Comparison of ENCODE assay signal across 22 mouse cellular contexts in the genomic region with DNA sequence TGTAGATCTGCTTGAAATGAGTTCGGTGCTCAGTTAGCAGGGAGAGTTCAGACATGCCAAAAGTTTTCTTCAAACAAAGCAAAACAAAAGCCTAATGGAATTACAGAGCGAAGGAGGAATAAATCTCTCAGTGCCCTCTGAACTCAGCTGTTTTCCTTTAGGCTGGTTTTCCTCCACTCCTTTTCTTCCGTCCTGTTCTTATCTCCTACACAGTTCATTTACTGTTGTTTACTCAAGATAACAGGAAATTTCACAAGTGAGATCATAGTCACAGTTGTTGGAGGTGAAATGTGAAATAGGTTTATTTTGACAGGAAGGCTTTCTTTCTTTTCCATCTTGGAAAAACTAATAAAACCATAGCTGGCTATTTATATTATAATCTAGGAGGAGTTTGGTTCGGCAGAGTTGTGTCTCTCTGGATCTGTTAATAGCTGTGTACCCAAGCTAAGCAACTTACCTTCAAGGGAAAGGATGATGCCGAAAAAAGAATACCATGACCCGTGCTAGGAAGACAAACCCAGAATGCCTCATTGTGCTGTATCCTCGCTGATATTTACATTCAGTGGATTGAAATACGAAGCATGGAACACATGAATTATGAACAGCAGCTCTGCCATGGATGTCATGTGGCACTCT.
DNase-seq lines count a peak whose midpoint lies in the region; ATAC-seq and TF ChIP-seq lines count a peak whose summit lies in the region.
"Had no signal": no experiment of that assay in that cellular context is flagged by ENCODE, and none has a peak within 500 bp of the region (broad histone marks: within the 10 kb centered on the region; RNA-seq: fewer than 3 reads in every experiment).

No protein-coding gene starts in this region.

- H3K9ac ChIP-seq in liver, postnatal 0 days (replicated peaks): no peak overlapping the region
- H3K9ac ChIP-seq in liver, embryonic 11.5 days (ENCODE audit: low read depth, low read length): no peak overlapping the region
- no peak overlapping the region for H3K9ac ChIP-seq in stomach, embryonic 14.5 days (replicated peaks; ENCODE audit: low read depth, low read length)
- no peak overlapping the region for H3K9ac ChIP-seq in forebrain, embryonic 13.5 days
- H3K9ac ChIP-seq: embryonic facial prominence, embryonic 15.5 days; heart, embryonic 12.5 days; hindbrain, embryonic 13.5 days; neural tube, embryonic 12.5 days had no signal

- peak; percentile 37 for DNase-seq in embryo, embryonic 10.5 days (ENCODE audit: low spot score)
- no peak for DNase-seq in embryo, embryonic 10 days (ENCODE audit: low spot score)
- no peak for DNase-seq in liver, postnatal 0 days
- no peak for DNase-seq in liver, embryonic 11.5 days (ENCODE audit: low spot score)
- DNase-seq in embryo, embryonic 9.5 days (ENCODE audit: extremely low spot score): peak; percentile 8
- DNase-seq in frontal cortex, adult 2 months (ENCODE audit: extremely low spot score in 1 of 2, low spot score in 1 of 2): no peak
- DNase-seq: adrenal gland, postnatal 10 days; cerebellum, adult 9-11 months; gastrocnemius, adult 2 months; kidney, adult 18-20 months; layer of hippocampus, postnatal 36 days; lung, adult 2 months; right cerebral cortex, adult 18-20 months; thymus, postnatal 36 days had no signal

- no peaks in the 10 kb centered on the region for H3K27me3 ChIP-seq in liver, postnatal 0 days (ENCODE audit: insufficient read depth, low read length)
- H3K27me3 ChIP-seq in liver, embryonic 11.5 days (replicated peaks; ENCODE audit: control insufficient read depth, insufficient read depth, low read length): no peaks in the 10 kb centered on the region
- H3K27me3 ChIP-seq in stomach, embryonic 14.5 days (ENCODE audit: control insufficient read depth, insufficient read depth, low read length): no peaks in the 10 kb centered on the region
- no peaks in the 10 kb centered on the region for H3K27me3 ChIP-seq in forebrain, embryonic 13.5 days
- H3K27me3 ChIP-seq: embryonic facial prominence, embryonic 15.5 days; heart, embryonic 12.5 days; hindbrain, embryonic 13.5 days; neural tube, embryonic 12.5 days had no signal

- WGBS in liver, postnatal 0 days (ENCODE audit: insufficient replicate concordance): 40% methylated on average over 8 of the region's 8 CpGs
- WGBS in liver, embryonic 11.5 days: 45% methylated on average over 8 of the region's 8 CpGs
- WGBS in stomach, embryonic 14.5 days: 16% methylated on average over 8 of the region's 8 CpGs
- WGBS in forebrain, embryonic 13.5 days: 72% methylated on average over 8 of the region's 8 CpGs

- no peak overlapping the region for H3K4me2 ChIP-seq in liver, postnatal 0 days (ENCODE audit: low read depth, low read length)
- H3K4me2 ChIP-seq in liver, embryonic 11.5 days: no peak overlapping the region
- H3K4me2 ChIP-seq in stomach, embryonic 14.5 days (replicated peaks; ENCODE audit: low read depth, low read length): no peak overlapping the region
- H3K4me2 ChIP-seq in forebrain, embryonic 13.5 days: no peak overlapping the region
- H3K4me2 ChIP-seq: embryonic facial prominence, embryonic 15.5 days; heart, embryonic 12.5 days; hindbrain, embryonic 13.5 days; neural tube, embryonic 12.5 days had no signal

- H3K36me3 ChIP-seq in liver, postnatal 0 days (replicated peaks; ENCODE audit: insufficient read depth, low read length): no peaks in the 10 kb centered on the region
- H3K36me3 ChIP-seq in liver, embryonic 11.5 days (ENCODE audit: control insufficient read depth, insufficient read depth, low read length): no peaks in the 10 kb centered on the region
- H3K36me3 ChIP-seq in stomach, embryonic 14.5 days (ENCODE audit: control insufficient read depth, insufficient read depth, low read length): no peaks in the 10 kb centered on the region
- H3K36me3 ChIP-seq in forebrain, embryonic 13.5 days (ENCODE audit: poor library complexity, severe bottlenecking): no peaks in the 10 kb centered on the region
- H3K36me3 ChIP-seq: embryonic facial prominence, embryonic 15.5 days; heart, embryonic 12.5 days; hindbrain, embryonic 13.5 days; neural tube, embryonic 12.5 days had no signal

- H3K27ac ChIP-seq in liver, postnatal 0 days (ENCODE audit: low read depth): no peak overlapping the region
- H3K27ac ChIP-seq in liver, embryonic 11.5 days (ENCODE audit: low read depth, low read length): no peak overlapping the region
- no peak overlapping the region for H3K27ac ChIP-seq in stomach, embryonic 14.5 days (ENCODE audit: low read length)
- H3K27ac ChIP-seq in forebrain, embryonic 13.5 days: no peak overlapping the region
- H3K27ac ChIP-seq: embryonic facial prominence, embryonic 15.5 days; gastrocnemius, adult 2 months; hindbrain, embryonic 13.5 days; neural tube, embryonic 12.5 days had no signal

- no peak for TF ChIP-seq CTCF in liver, postnatal 0 days (IDR thresholded peaks at IDR 0.05; ENCODE audit: low read depth)

- TF ChIP-seq EP300 in liver, postnatal 0 days (IDR thresholded peaks at IDR 0.05; ENCODE audit: low read depth): no peak

- no peaks in the 10 kb centered on the region for H3K4me1 ChIP-seq in liver, postnatal 0 days (ENCODE audit: insufficient read depth)
- no peaks in the 10 kb centered on the region for H3K4me1 ChIP-seq in liver, embryonic 11.5 days (replicated peaks; ENCODE audit: control insufficient read depth, insufficient read depth, low read length)
- no peaks in the 10 kb centered on the region for H3K4me1 ChIP-seq in stomach, embryonic 14.5 days (ENCODE audit: control insufficient read depth, insufficient read depth, low read length)
- H3K4me1 ChIP-seq in forebrain, embryonic 13.5 days: 0 out of 2 replicates have a peak, but pooled peaks cover 4% of the 10 kb centered on the region
- H3K4me1 ChIP-seq: embryonic facial prominence, embryonic 15.5 days; heart, embryonic 12.5 days; hindbrain, embryonic 13.5 days; neural tube, embryonic 12.5 days had no signal

- H3K4me3 ChIP-seq in liver, postnatal 0 days (ENCODE audit: low read depth, low read length): no peak overlapping the region
- H3K4me3 ChIP-seq in liver, embryonic 11.5 days (ENCODE audit: low read depth, low read length): no peak overlapping the region
- no peak overlapping the region for H3K4me3 ChIP-seq in stomach, embryonic 14.5 days (ENCODE audit: low read depth, low read length)
- no peak overlapping the region for H3K4me3 ChIP-seq in forebrain, embryonic 13.5 days
- H3K4me3 ChIP-seq: embryonic facial prominence, embryonic 15.5 days; gastrocnemius, adult 2 months; heart, embryonic 12.5 days; hindbrain, embryonic 13.5 days; neural tube, embryonic 12.5 days had no signal

- H3K9me3 ChIP-seq in liver, postnatal 0 days (ENCODE audit: low read length): no peaks in the 10 kb centered on the region
- H3K9me3 ChIP-seq in liver, embryonic 11.5 days (ENCODE audit: control insufficient read depth, low read length): no peaks in the 10 kb centered on the region
- no peaks in the 10 kb centered on the region for H3K9me3 ChIP-seq in stomach, embryonic 14.5 days (ENCODE audit: control insufficient read depth, low read depth, low read length)
- H3K9me3 ChIP-seq in forebrain, embryonic 13.5 days (replicated peaks): no peaks in the 10 kb centered on the region
- H3K9me3 ChIP-seq: embryonic facial prominence, embryonic 15.5 days; heart, embryonic 12.5 days; hindbrain, embryonic 13.5 days; neural tube, embryonic 12.5 days had no signal

- 0 out of 2 replicates have a peak, but pooled peaks have one; percentile 33 for ATAC-seq in liver, postnatal 0 days
- no peak for ATAC-seq in liver, embryonic 11.5 days (replicated peaks; ENCODE audit: low FRiP score)
- ATAC-seq in stomach, embryonic 14.5 days (ENCODE audit: insufficient number of reproducible peaks, insufficient read depth, low FRiP score, low read depth): peak; percentile 53; the same call in 1 of the 2 replicates
- no peak for ATAC-seq in forebrain, embryonic 13.5 days
- ATAC-seq: CD4-positive, CD25-positive, alpha-beta regulatory T cell, adult 4 months; Patski had no signal

Comparison
In these comparisons a context has a peak if more than half of its experiments do, and no peak if none do; other contexts are left out.
1. DNase-seq: peak in embryo, embryonic 10.5 days (single experiment) and embryo, embryonic 9.5 days (single experiment); none in embryo, embryonic 10 days (single experiment), liver, postnatal 0 days (single experiment), liver, embryonic 11.5 days (single experiment) and frontal cortex, adult 2 months (0 of 2).
2. ATAC-seq: peak in liver, postnatal 0 days (single experiment) and stomach, embryonic 14.5 days (single experiment); none in liver, embryonic 11.5 days (single experiment) and forebrain, embryonic 13.5 days (single experiment).